Mouse (Mus musculus) stomach, embryonic 15.5 days (tissue): ENCODE measurements around the gene Tef. TPM values are rescaled to one million over a fixed set of nuclear protein-coding genes. Genes with fewer than 3 reads are reported as not detected.

ENCODE experiments used
- ATAC-seq: fragments of 200-750 bp; cut with Nextera tagmentation; 2 replicates; pipeline ENCODE4 v1.8.0; 2017; ENCODE audit warnings: low read depth, moderate number of reproducible peaks, moderate TSS enrichment; ENCODE audit not compliant: insufficient read depth, low FRiP score
- H3K27ac ChIP-seq: fragments of 300-500 bp; sonication (generic); 2 replicates; pipeline ENCODE4 v1.5.1; 2015; ENCODE audit warnings: mild to moderate bottlenecking, inconsistent platforms
- H3K27me3 ChIP-seq: fragments of 300-500 bp; sonication (generic); replicated peaks from 2 replicates; pipeline ENCODE4 v1.6.1; 2015; ENCODE audit warnings: inconsistent platforms
- H3K36me3 ChIP-seq: fragments of 300-500 bp; sonication (generic); 2 replicates; pipeline ENCODE4 v1.6.1; 2015; ENCODE audit warnings: inconsistent platforms
- H3K4me1 ChIP-seq: fragments of 300-500 bp; sonication (generic); 2 replicates; pipeline ENCODE4 v1.6.1; 2015; ENCODE audit warnings: inconsistent platforms
- H3K4me2 ChIP-seq: fragments of 300-500 bp; sonication (generic); 2 replicates; pipeline ENCODE4 v1.6.1; 2015; ENCODE audit warnings: mild to moderate bottlenecking, inconsistent platforms
- H3K4me3 ChIP-seq: fragments of 300-500 bp; sonication (generic); replicated peaks from 2 replicates; pipeline ENCODE4 v1.5.1; 2015; ENCODE audit warnings: inconsistent platforms
- H3K9ac ChIP-seq: fragments of 300-500 bp; sonication (generic); 2 replicates; pipeline ENCODE4 v1.6.1; 2015; ENCODE audit warnings: inconsistent platforms
- H3K9me3 ChIP-seq: fragments of 300-500 bp; sonication (generic); 2 replicates; pipeline ENCODE4 v1.6.1; 2016; ENCODE audit warnings: inconsistent platforms
- WGBS: fragments of 180-500 bp; shearing (Covaris S2); methylation state at CpG from one replicate; pipeline ENCODE4 v1.1.7; 2015; 5-methylcytosine and 5-hydroxymethylcytosine counted together
- polyA plus RNA-seq: library from polyadenylated mRNA; unstranded; fragments of >200 nt; fragmentation: Nextera tagmentation; extraction: Ambion mirVana; gene quantifications from 2 replicates; pipeline ENCODE4 v1.2.1, GENCODE M21; 2015

Tef gene
- polyA plus RNA-seq, 1 experiment from 2014 or later, result 24.1 TPM

GRCm38 (mm10) chr15:81831136-81831825, 29.1 kb downstream of the Tef start:
- Histone ChIP-seq H3K27me3 (no peaks in the 10 kb centered on the region), H3K27ac (peak overlapping the region; percentile 40; the same call in 1 of the 2 replicates), H3K4me2 (peak overlapping the region; percentile 27; the same call in 1 of the 2 replicates), H3K9ac (no peak overlapping the region), H3K4me3 (no peak overlapping the region), H3K4me1 (peaks cover 11% of the 10 kb centered on the region; the same call in 1 of the 2 replicates), H3K9me3 (no peaks in the 10 kb centered on the region), H3K36me3 (peaks cover 2% of the 10 kb centered on the region; the same call in 1 of the 2 replicates)
- ATAC-seq, result peak; percentile 89
- whole genome bisulfite sequencing, result 14% methylated on average over 24 of the region's 24 CpGs

- Histone ChIP-seq H3K36me3 (no peaks in the 10 kb centered on the region), H3K27me3 (no peaks in the 10 kb centered on the region), H3K4me1 (peaks cover 15% of the 10 kb centered on the region; the same call in 1 of the 2 replicates), H3K4me2 (no peak overlapping the region), H3K27ac (no peak overlapping the region), H3K4me3 (no peak overlapping the region), H3K9ac (no peak overlapping the region), H3K9me3 (no peaks in the 10 kb centered on the region)
- no peak for ATAC-seq
- WGBS, result 65% methylated on average over 3 of the region's 3 CpGs
Observed at GRCm38 (mm10) chr15:81832219-81832618, 30.0 kb downstream of the Tef start.

GRCm38 (mm10) chr15:81833481-81833880, 31.3 kb downstream of the Tef start:
- 66% methylated on average over 4 of the region's 4 CpGs for WGBS
- no peak for ATAC-seq

GRCm38 (mm10) chr15:81834171-81834841, 32.1 kb downstream of the Tef start:
- Histone ChIP-seq H3K27me3 (no peaks in the 10 kb centered on the region), H3K4me2 (no peak overlapping the region), H3K9ac (no peak overlapping the region), H3K4me3 (no peak overlapping the region), H3K36me3 (no peaks in the 10 kb centered on the region), H3K4me1 (peaks cover 15% of the 10 kb centered on the region; the same call in 1 of the 2 replicates), H3K27ac (no peak overlapping the region), H3K9me3 (no peaks in the 10 kb centered on the region)
- ATAC-seq, result no peak
- WGBS, result 59% methylated on average over 3 of the region's 3 CpGs

More at GRCm38 (mm10) chr15:81833481-81833880, 31.3 kb downstream of the Tef start:
- H3K4me3 ChIP-seq, result no peak overlapping the region
- no peaks in the 10 kb centered on the region for H3K36me3 ChIP-seq
- H3K4me1 ChIP-seq, result peaks cover 15% of the 10 kb centered on the region; the same call in 1 of the 2 replicates
- H3K27ac ChIP-seq, result no peak overlapping the region
- H3K4me2 ChIP-seq, result no peak overlapping the region
- H3K27me3 ChIP-seq, result no peaks in the 10 kb centered on the region
- no peak overlapping the region for H3K9ac ChIP-seq
- no peaks in the 10 kb centered on the region for H3K9me3 ChIP-seq

GRCm38 (mm10) chr15:81835007-81835880, 33.0 kb downstream of the Tef start:
- WGBS, result 62% methylated on average over 10 of the region's 10 CpGs
- no peak overlapping the region for H3K9ac ChIP-seq
- H3K4me3 ChIP-seq, result no peak overlapping the region; the same call in 1 of the 2 replicates
- H3K27ac ChIP-seq, result no peak overlapping the region; the same call in 1 of the 2 replicates
- H3K27me3 ChIP-seq, result no peaks in the 10 kb centered on the region
- H3K4me1 ChIP-seq, result peaks cover 15% of the 10 kb centered on the region; the same call in 1 of the 2 replicates
- peak overlapping the region; percentile 76 for H3K4me2 ChIP-seq
- no peaks in the 10 kb centered on the region for H3K36me3 ChIP-seq
- no peak for ATAC-seq
- no peaks in the 10 kb centered on the region for H3K9me3 ChIP-seq

- H3K4me1 ChIP-seq, result peaks cover 15% of the 10 kb centered on the region; the same call in 1 of the 2 replicates
- 3% methylated on average over 23 of the region's 33 CpGs for WGBS
- H3K4me2 ChIP-seq, result peak overlapping the region; percentile 76
- no peaks in the 10 kb centered on the region for H3K27me3 ChIP-seq
- no peaks in the 10 kb centered on the region for H3K36me3 ChIP-seq
- no peaks in the 10 kb centered on the region for H3K9me3 ChIP-seq
- H3K27ac ChIP-seq, result peak overlapping the region; percentile 46; the same call in 1 of the 2 replicates
- H3K4me3 ChIP-seq, result peak overlapping the region; percentile 35
- ATAC-seq, result peak; percentile 80
- H3K9ac ChIP-seq, result no peak overlapping the region
Observed at GRCm38 (mm10) chr15:81836124-81836821, 34.1 kb downstream of the Tef start.

GRCm38 (mm10) chr15:81836966-81837920, 35.0 kb downstream of the Tef start:
- Histone ChIP-seq H3K4me2 (no peak overlapping the region; the same call in 1 of the 2 replicates), H3K9ac (no peak overlapping the region), H3K36me3 (no peaks in the 10 kb centered on the region), H3K27ac (no peak overlapping the region), H3K4me3 (peak overlapping the region; percentile 35; the same call in 1 of the 2 replicates), H3K4me1 (peaks cover 13% of the 10 kb centered on the region; the same call in 1 of the 2 replicates), H3K27me3 (no peaks in the 10 kb centered on the region), H3K9me3 (no peaks in the 10 kb centered on the region)
- no peak for ATAC-seq
- WGBS, result 69% methylated on average over 7 of the region's 7 CpGs

GRCm38 (mm10) chr15:81838554-81839235, 36.5 kb downstream of the Tef start:
- ATAC-seq, result no peak
- WGBS, result 69% methylated on average over 14 of the region's 14 CpGs
- no peak overlapping the region for H3K27ac ChIP-seq
- no peaks in the 10 kb centered on the region for H3K36me3 ChIP-seq
- no peak overlapping the region for H3K4me2 ChIP-seq
- peaks cover 13% of the 10 kb centered on the region; the same call in 1 of the 2 replicates for H3K4me1 ChIP-seq
- H3K4me3 ChIP-seq, result no peak overlapping the region
- H3K9ac ChIP-seq, result no peak overlapping the region
- H3K27me3 ChIP-seq, result no peaks in the 10 kb centered on the region
- no peaks in the 10 kb centered on the region for H3K9me3 ChIP-seq

GRCm38 (mm10) chr15:81839634-81840033, 37.4 kb downstream of the Tef start:
- Histone ChIP-seq H3K4me2 (no peak overlapping the region), H3K36me3 (no peaks in the 10 kb centered on the region), H3K4me3 (no peak overlapping the region), H3K27ac (no peak overlapping the region), H3K4me1 (peaks cover 13% of the 10 kb centered on the region; the same call in 1 of the 2 replicates), H3K9me3 (no peaks in the 10 kb centered on the region), H3K9ac (no peak overlapping the region), H3K27me3 (no peaks in the 10 kb centered on the region)
- 0 out of 2 replicates have a peak, but pooled peaks have one; percentile 25 for ATAC-seq
- WGBS, result 59% methylated on average over 5 of the region's 5 CpGs

GRCm38 (mm10) chr15:81840306-81840705, 38.1 kb downstream of the Tef start:
- whole genome bisulfite sequencing, result 89% methylated on average over 7 of the region's 7 CpGs
- Histone ChIP-seq H3K27ac (no peak overlapping the region), H3K27me3 (no peaks in the 10 kb centered on the region), H3K36me3 (no peaks in the 10 kb centered on the region), H3K9ac (no peak overlapping the region), H3K4me2 (no peak overlapping the region), H3K4me3 (no peak overlapping the region), H3K4me1 (peaks cover 13% of the 10 kb centered on the region; the same call in 1 of the 2 replicates), H3K9me3 (no peaks in the 10 kb centered on the region)
- no peak for ATAC-seq
